Mouse (Mus musculus) hindbrain, embryonic 16.5 days (tissue): ENCODE results near the gene Col18a1. TPM values are rescaled to one million over a fixed set of nuclear protein-coding genes. Genes with fewer than 3 reads are reported as not detected.
"Not testable (repeated sequence)": the region's sequence is repeated elsewhere in the genome, so short reads cannot be mapped to it uniquely, and the experiment has no call there.

Source experiments
- ATAC-seq: fragments of 200-750 bp; cut with Nextera tagmentation; 2 replicates; pipeline ENCODE4 v1.8.0; 2017; ENCODE audit warnings: moderate TSS enrichment, moderate library complexity
- H3K27ac ChIP-seq: fragments of 300-500 bp; sonication (generic); 2 replicates; pipeline ENCODE4 v1.5.1; 2014; ENCODE audit warnings: low read depth, mild to moderate bottlenecking, control low read depth, low read length, moderate library complexity
- H3K27me3 ChIP-seq: fragments of 300-500 bp; sonication (generic); replicated peaks from 2 replicates; pipeline ENCODE4 v1.6.1; 2014; ENCODE audit warnings: low read length; ENCODE audit not compliant: control insufficient read depth, insufficient read depth
- H3K36me3 ChIP-seq: fragments of 300-500 bp; sonication (generic); 2 replicates; pipeline ENCODE4 v1.6.1; 2014; ENCODE audit warnings: mild to moderate bottlenecking, low read length, moderate library complexity, mixed read lengths; ENCODE audit not compliant: control insufficient read depth, insufficient read depth
- H3K4me1 ChIP-seq: fragments of 300-500 bp; sonication (generic); 2 replicates; pipeline ENCODE4 v1.6.1; 2014; ENCODE audit warnings: low read depth, low read length; ENCODE audit not compliant: control insufficient read depth, insufficient read depth
- H3K4me2 ChIP-seq: fragments of 300-500 bp; sonication (generic); 2 replicates; pipeline ENCODE4 v1.6.1; 2014; ENCODE audit warnings: mild to moderate bottlenecking, low read length, control low read depth, moderate library complexity
- H3K4me3 ChIP-seq: fragments of 300-500 bp; sonication (generic); 2 replicates; pipeline ENCODE4 v1.5.1; 2014; ENCODE audit warnings: mild to moderate bottlenecking, low read length, control low read depth, moderate library complexity
- H3K9ac ChIP-seq: fragments of 300-500 bp; sonication (generic); 2 replicates; pipeline ENCODE4 v1.6.1; 2014; ENCODE audit warnings: low read depth, mild to moderate bottlenecking, control low read depth, low read length, moderate library complexity
- H3K9me3 ChIP-seq: fragments of 300-500 bp; sonication (generic); 2 replicates; pipeline ENCODE4 v1.6.1; 2014; ENCODE audit warnings: mild to moderate bottlenecking, low read length, moderate library complexity; ENCODE audit not compliant: control insufficient read depth
- WGBS: fragments of 180-500 bp; shearing (Covaris S2); extraction: QIAGEN DNeasy Blood & Tissue Kit; methylation state at CpG from one replicate; pipeline ENCODE4 v1.1.7; 2014; 5-methylcytosine and 5-hydroxymethylcytosine counted together
- polyA plus RNA-seq: library from polyadenylated mRNA; unstranded; fragments of >200 nt; fragmentation: Nextera tagmentation; extraction: Ambion mirVana; gene quantifications from 2 replicates; pipeline ENCODE4 v1.2.1, GENCODE M21; 2015

Col18a1 gene
- polyA plus RNA-seq, 1 experiment from 2014 or later = 26.4 TPM

DNA sequence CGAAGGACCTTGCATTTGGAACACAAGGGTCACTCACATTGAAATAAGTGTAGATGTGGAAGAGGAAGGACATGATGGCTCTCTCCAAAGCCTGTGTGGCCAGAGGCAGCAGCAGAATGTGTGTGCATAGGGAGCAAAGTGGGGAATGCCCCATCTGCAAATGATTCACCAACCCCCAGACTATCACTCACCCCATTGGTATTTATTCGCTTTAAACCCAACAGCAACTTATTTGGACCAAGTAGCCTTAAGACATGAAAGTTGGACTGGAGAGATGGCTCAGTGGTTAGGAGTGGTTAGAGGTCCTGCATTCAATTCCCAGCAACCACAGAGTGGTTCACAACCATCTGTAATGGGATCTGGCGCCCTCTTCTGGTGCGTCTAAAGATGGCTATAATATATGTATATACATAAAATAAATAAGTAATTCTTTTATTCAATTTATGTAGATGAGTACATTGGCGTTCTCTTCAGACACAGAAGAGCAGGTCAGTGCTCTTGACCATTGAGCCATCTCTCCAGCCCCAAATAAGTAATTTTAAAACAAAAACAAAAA lies 31.0 kb downstream of the Col18a1 start:
- Histone ChIP-seq H3K27me3 (no peaks in the 10 kb centered on the region), H3K4me1 (peaks cover 16% of the 10 kb centered on the region), H3K4me2 (no peak overlapping the region), H3K9ac (no peak overlapping the region), H3K4me3 (no peak overlapping the region), H3K9me3 (no peaks in the 10 kb centered on the region), H3K27ac (no peak overlapping the region), H3K36me3 (no peaks in the 10 kb centered on the region)
- 93% methylated on average over 5 of the region's 5 CpGs for WGBS
- no peak for ATAC-seq

DNA sequence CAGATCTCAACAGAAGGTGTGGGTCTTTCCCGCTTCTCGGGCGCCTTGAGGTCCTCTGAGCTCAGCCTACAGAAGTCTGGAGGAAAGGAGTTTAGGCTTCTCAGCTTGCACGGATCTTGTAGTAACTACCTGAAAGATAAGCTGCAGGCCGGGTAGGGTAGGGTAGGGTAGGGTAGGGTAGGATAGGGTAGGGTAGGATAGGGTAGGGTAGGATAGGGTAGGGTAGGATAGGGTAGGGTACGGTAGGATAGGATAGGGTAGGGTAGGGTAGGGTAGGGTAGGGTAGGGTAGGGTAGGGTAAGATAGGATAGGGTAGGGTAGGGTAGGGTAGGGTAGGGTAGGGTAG lies 31.6 kb downstream of the Col18a1 start:
- H3K9ac ChIP-seq, H3K27ac ChIP-seq, H3K36me3 ChIP-seq, H3K27me3 ChIP-seq, ATAC-seq, H3K4me3 ChIP-seq, H3K9me3 ChIP-seq, H3K4me2 ChIP-seq: not testable (repeated sequence)
- WGBS = 63% methylated on average over 6 of the region's 6 CpGs
- peaks cover 16% of the 10 kb centered on the region for H3K4me1 ChIP-seq

DNA sequence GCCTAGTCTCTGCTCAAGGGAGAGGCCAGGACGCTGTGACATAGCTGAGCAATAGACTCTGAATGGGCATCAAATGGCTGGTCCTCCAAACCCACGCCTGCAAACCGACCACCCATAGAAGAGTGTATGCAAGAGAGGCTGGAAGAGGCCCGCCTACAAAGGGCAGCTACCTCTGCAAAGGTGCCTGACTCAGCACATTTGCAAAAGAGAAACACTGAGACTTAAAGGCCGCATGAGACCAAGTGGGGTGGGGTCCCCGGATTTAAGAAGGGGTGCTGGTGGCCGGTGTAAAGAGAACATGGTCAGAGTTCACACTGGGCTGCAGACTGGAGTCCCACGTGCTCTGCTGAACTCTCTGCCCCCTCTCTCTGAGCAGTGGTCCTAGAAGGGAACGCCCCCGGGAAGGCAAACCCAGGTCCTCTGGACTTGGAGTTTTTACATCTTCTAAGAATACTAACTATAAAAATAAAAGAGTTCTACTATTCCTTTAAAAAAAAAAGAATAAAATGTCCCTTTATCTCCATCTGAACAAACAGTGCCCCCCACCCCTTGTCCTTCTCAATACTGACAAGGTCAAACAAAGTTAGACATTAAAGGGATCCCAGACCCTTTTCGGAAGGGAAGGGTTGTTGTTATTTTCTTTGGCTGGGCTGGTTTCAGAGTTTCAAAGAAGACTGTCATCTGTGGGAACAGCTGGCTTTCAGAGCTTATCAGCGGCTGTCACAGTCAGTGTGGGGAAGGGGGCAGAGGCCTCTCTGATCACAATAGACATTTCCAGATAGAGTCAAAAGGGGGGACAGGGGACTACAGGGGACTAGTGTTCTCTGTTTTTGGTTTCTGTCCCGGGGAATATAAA lies 32.2 kb downstream of the Col18a1 start:
- no peaks in the 10 kb centered on the region for H3K9me3 ChIP-seq
- H3K4me1 ChIP-seq = peaks cover 16% of the 10 kb centered on the region
- no peak overlapping the region for H3K9ac ChIP-seq
- ATAC-seq = no peak
- no peak overlapping the region for H3K4me3 ChIP-seq
- H3K36me3 ChIP-seq = no peaks in the 10 kb centered on the region
- H3K4me2 ChIP-seq = no peak overlapping the region
- H3K27ac ChIP-seq = no peak overlapping the region
- H3K27me3 ChIP-seq = no peaks in the 10 kb centered on the region
- 40% methylated on average over 13 of the region's 13 CpGs for WGBS

DNA sequence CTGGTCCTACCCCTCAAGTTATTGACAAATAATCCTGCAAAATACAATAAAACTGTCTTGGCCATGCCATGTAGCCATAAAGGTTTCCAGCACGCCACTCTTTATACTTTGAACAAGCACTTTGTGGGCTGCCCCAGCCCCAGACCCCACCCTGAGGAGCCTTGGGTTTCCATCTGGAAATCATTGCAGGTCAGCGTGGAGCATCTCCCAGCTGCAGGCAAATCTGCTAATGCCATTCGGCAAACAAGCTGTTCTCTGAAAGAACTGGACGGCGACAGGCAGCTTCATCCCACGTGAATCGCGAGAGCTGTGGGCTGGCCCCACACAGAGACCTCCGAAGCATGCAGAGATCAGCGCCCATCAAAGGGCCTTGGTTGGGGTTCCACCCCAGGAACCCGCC lies 34.2 kb downstream of the Col18a1 start:
- no peak overlapping the region for H3K4me2 ChIP-seq
- ATAC-seq = no peak
- H3K27me3 ChIP-seq = no peaks in the 10 kb centered on the region
- H3K9ac ChIP-seq = peak overlapping the region; percentile 6; the same call in 1 of the 2 replicates
- H3K27ac ChIP-seq = peak overlapping the region; percentile 46
- no peaks in the 10 kb centered on the region for H3K9me3 ChIP-seq
- H3K4me1 ChIP-seq = peaks cover 16% of the 10 kb centered on the region
- no peaks in the 10 kb centered on the region for H3K36me3 ChIP-seq
- H3K4me3 ChIP-seq = no peak overlapping the region
- WGBS = 27% methylated on average over 11 of the region's 11 CpGs

DNA sequence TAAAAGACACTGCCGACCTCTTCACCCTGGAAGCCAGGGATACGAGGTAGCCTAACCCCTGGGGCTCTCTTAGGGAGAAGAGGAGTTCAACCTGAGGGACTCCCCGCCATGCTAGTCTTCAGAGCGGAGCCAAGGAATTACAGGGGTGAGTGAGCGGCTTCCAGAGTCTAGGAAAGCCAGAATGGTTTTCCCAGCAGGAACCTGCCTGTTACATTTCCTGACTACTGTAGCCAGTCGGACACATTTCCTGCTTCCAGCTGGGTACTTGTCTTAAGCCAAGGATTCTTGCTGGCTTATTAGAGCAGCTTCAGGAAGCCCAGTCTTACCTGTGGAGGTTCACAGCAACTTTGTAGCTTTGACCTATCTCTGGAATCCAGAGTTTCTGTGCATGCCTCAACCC lies 34.8 kb downstream of the Col18a1 start:
- Histone ChIP-seq H3K27ac (no peak overlapping the region; the same call in 1 of the 2 replicates), H3K4me2 (no peak overlapping the region), H3K4me1 (peaks cover 16% of the 10 kb centered on the region), H3K36me3 (no peaks in the 10 kb centered on the region), H3K4me3 (no peak overlapping the region), H3K9me3 (no peaks in the 10 kb centered on the region), H3K27me3 (no peaks in the 10 kb centered on the region), H3K9ac (no peak overlapping the region; the same call in 1 of the 2 replicates)
- no peak for ATAC-seq
- WGBS = 40% methylated on average over 6 of the region's 6 CpGs

DNA sequence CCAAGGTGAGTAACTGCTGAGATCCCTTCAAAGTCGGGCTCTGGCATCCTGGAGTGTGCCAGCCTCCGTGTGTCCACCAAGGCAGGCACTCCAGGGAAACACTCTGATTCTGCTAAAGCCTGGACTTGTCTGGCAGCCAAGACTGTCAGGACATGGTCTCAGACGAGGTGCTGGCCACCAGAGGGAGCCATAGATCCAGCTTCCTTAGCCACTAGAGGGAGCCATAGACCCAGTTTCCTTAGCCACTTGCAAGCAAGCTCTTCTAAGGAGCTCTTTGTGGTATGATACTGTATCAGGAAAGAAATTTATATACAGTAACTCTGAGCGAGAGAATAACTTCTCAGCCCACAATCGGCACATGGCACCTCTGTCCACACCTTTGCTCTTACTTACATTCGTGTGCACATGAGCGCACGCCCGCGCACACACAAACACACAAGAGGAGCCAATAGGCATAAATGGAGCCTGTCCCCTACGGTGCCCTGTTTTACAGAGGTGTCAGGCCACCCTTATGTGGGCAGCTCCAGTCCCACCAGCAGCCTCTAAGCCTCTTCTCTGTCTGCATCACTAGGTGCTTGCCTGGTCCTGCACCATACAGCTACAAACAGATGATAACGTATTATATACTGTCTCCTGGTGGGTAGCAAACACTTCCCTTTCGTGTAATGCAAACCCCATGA lies 35.6 kb downstream of the Col18a1 start:
- Histone ChIP-seq H3K27ac (peak overlapping the region; percentile 50; the same call in 1 of the 2 replicates), H3K9ac (peak overlapping the region; percentile 55), H3K4me3 (no peak overlapping the region), H3K36me3 (no peaks in the 10 kb centered on the region), H3K27me3 (no peaks in the 10 kb centered on the region), H3K9me3 (no peaks in the 10 kb centered on the region), H3K4me2 (no peak overlapping the region), H3K4me1 (peaks cover 16% of the 10 kb centered on the region)
- ATAC-seq = peak; percentile 84
- WGBS = 38% methylated on average over 13 of the region's 13 CpGs

DNA sequence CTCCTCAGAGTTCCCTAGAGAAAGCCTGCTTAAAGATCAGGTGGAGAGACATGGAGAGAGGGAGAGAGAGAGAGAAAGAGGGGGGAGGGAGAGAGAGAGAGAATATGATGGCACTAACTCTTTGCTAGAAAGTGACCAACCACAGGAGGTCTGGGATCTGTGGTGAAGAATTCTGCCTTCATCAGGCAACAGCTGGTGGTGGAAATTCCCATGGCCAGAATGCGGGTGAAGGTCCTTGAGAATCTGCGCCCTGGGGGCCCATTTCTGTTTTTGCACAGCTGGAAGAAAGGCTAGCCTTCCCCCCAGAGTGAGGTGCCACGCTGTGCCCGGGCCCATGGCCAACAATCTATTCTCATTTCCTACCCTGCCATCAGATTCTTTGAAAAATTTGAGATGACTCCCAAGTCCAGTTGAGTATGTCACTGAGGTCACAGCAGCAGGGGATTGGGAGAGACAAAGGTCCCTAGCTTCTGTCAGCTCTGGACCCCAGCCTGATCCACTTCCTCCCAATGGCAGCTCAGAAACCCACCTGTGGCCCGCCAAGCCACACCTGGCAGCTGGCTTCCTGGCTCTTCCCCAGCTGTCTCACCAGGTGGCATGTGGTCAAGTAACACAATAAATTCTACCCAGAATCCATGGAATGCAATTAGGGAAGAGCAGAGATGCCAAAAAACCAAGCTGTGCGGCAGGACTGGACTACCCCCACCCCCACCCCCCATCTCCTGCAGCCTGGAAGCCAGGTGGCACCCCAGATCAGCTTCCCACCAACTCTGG lies 36.5 kb downstream of the Col18a1 start:
- no peak overlapping the region for H3K4me2 ChIP-seq
- peaks cover 16% of the 10 kb centered on the region for H3K4me1 ChIP-seq
- no peak overlapping the region for H3K4me3 ChIP-seq
- no peak overlapping the region for H3K9ac ChIP-seq
- H3K27ac ChIP-seq = peak overlapping the region; percentile 50; the same call in 1 of the 2 replicates
- H3K9me3 ChIP-seq = no peaks in the 10 kb centered on the region
- peak; percentile 13; the same call in 1 of the 2 replicates for ATAC-seq
- no peaks in the 10 kb centered on the region for H3K27me3 ChIP-seq
- WGBS = 68% methylated on average over 6 of the region's 6 CpGs
- H3K36me3 ChIP-seq = no peaks in the 10 kb centered on the region

DNA sequence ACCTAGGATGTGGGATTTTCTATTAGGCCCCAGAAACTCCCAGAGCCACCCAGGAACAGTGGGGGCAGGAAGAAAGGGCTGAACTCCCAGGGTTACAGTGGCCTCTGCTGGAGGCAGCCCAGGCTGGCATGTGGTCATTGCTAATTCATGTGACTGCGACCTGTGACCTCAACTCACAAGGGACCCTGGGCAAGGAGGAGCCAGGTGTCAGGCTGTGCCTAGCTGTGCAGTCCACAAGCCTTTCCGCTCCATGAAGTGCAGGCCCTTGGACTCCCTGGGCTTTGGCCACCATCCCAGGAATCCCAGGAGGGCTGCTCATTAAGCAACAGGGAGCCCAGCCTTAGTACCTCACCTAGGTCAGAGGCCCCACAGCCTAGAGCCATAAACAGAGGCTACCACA lies 38.4 kb downstream of the Col18a1 start:
- Histone ChIP-seq H3K9ac (no peak overlapping the region), H3K36me3 (no peaks in the 10 kb centered on the region), H3K27ac (no peak overlapping the region), H3K27me3 (no peaks in the 10 kb centered on the region), H3K9me3 (no peaks in the 10 kb centered on the region), H3K4me1 (peaks cover 19% of the 10 kb centered on the region), H3K4me3 (no peak overlapping the region), H3K4me2 (no peak overlapping the region)
- 55% methylated on average over 2 of the region's 2 CpGs for WGBS
- ATAC-seq = no peak
